Comparison of ENCODE assay signal across 8 mouse cellular contexts in the genomic region with DNA sequence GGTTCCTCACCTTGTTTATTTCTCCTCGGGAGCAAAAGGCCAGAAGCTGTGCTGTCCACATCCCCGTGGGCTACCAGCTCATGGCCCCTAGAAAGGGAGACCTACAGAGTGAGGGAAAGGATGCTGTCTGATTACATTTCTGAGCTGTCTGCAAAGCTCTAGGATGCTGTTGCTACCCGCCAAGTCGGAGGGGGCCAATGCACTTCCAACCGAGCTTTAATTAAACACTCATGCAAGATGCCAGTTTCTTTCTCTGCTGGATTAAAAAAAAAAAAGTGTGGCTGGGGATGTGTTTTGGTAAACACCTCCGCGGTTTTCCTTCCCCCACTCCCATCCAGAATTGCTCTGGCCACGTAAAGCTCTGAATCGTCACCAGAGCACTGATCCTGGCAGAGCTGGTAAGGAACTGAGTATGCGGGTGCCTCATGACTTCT. TPM values are rescaled to one million over a fixed set of nuclear protein-coding genes. Genes with fewer than 3 reads are reported as not detected.
A peak's percentile ranks its signal among the peaks of the same experiment; 100 is the strongest.
DNase-seq lines count a peak whose midpoint lies in the region; ATAC-seq and TF ChIP-seq lines count a peak whose summit lies in the region.

No protein-coding gene starts in this region.

- 6% methylated on average over 10 of the region's 10 CpGs for WGBS in kidney, embryonic 16.5 days
- 9% methylated on average over 10 of the region's 10 CpGs for WGBS in hindbrain, embryonic 11.5 days
- WGBS in midbrain, embryonic 10.5 days = 2% methylated on average over 10 of the region's 10 CpGs
- WGBS in thymus, adult 2 months = 11% methylated on average over 10 of the region's 10 CpGs
- WGBS in kidney, adult 2 months = 6% methylated on average over 10 of the region's 10 CpGs

- H3K9ac ChIP-seq in kidney, embryonic 16.5 days (replicated peaks; ENCODE audit: low read length) = peak overlapping the region; percentile 64
- no peak overlapping the region; the same call in 1 of the 2 replicates for H3K9ac ChIP-seq in hindbrain, embryonic 11.5 days (ENCODE audit: low read depth, low read length)

- peak overlapping the region; percentile 57 for H3K4me3 ChIP-seq in kidney, embryonic 16.5 days (ENCODE audit: low read length)
- peak overlapping the region; percentile 40 for H3K4me3 ChIP-seq in hindbrain, embryonic 11.5 days (ENCODE audit: low read depth, low read length)
- peak overlapping the region; percentile 64 for H3K4me3 ChIP-seq in midbrain, embryonic 10.5 days
- no peak overlapping the region for H3K4me3 ChIP-seq in thymus, adult 2 months (ENCODE audit: control insufficient read depth, insufficient read depth, low read length)
- no peak overlapping the region for H3K4me3 ChIP-seq in kidney, adult 2 months (ENCODE audit: insufficient read depth, low read depth, low read length)

- no peak overlapping the region for H3K27ac ChIP-seq in kidney, embryonic 16.5 days (ENCODE audit: low read length)
- H3K27ac ChIP-seq in hindbrain, embryonic 11.5 days (ENCODE audit: low read depth, low read length) = no peak overlapping the region
- H3K27ac ChIP-seq in midbrain, embryonic 10.5 days (replicated peaks) = no peak overlapping the region
- no peak overlapping the region for H3K27ac ChIP-seq in thymus, adult 2 months (ENCODE audit: control insufficient read depth, insufficient read depth, low read length)
- H3K27ac ChIP-seq in kidney, adult 2 months (ENCODE audit: insufficient read depth, low read depth, low read length) = no peak overlapping the region

- H3K4me2 ChIP-seq in kidney, embryonic 16.5 days (replicated peaks; ENCODE audit: low read depth, low read length) = peak overlapping the region; percentile 88
- H3K4me2 ChIP-seq in hindbrain, embryonic 11.5 days (replicated peaks; ENCODE audit: low read depth, low read length) = peak overlapping the region; percentile 79

- no peak for TF ChIP-seq CTCF in thymus, adult 2 months (IDR thresholded peaks at IDR 0.05; ENCODE audit: borderline replicate concordance, control insufficient read depth, extremely low read depth, insufficient read depth, low read length, poor library complexity)
- TF ChIP-seq CTCF in kidney, adult 2 months (conservative IDR thresholded peaks at IDR 0.05; ENCODE audit: insufficient read depth, insufficient read length, low read depth, low read length) = no peak

- peaks cover 12% of the 10 kb centered on the region; the same call in 1 of the 2 replicates for H3K27me3 ChIP-seq in kidney, embryonic 16.5 days (ENCODE audit: insufficient read depth, low read length)
- H3K27me3 ChIP-seq in hindbrain, embryonic 11.5 days (ENCODE audit: control insufficient read depth, insufficient read depth, low read length) = no peaks in the 10 kb centered on the region
- peaks cover 18% of the 10 kb centered on the region for H3K27me3 ChIP-seq in midbrain, embryonic 10.5 days (ENCODE audit: low read depth, poor library complexity, severe bottlenecking)
- no peaks in the 10 kb centered on the region for H3K27me3 ChIP-seq in thymus, adult 2 months (ENCODE audit: control insufficient read depth, insufficient read depth, low read length)
- H3K27me3 ChIP-seq in kidney, adult 2 months (replicated peaks; ENCODE audit: control insufficient read depth, insufficient read depth, low read length) = no peaks in the 10 kb centered on the region

- no peak for TF ChIP-seq POLR2A in thymus, adult 2 months (IDR thresholded peaks at IDR 0.05; ENCODE audit: control insufficient read depth, extremely low read depth, insufficient read depth, low read length, poor library complexity)
- no peak for TF ChIP-seq POLR2A in kidney, adult 2 months (IDR thresholded peaks at IDR 0.05; ENCODE audit: low read depth, low read length)

- DNase-seq in kidney, adult 18-20 months = no peak
- DNase-seq in embryo, embryonic 10.5 days (ENCODE audit: low spot score) = peak; percentile 14
- no peak for DNase-seq in hindbrain, embryonic 11.5 days (ENCODE audit: low spot score)
- DNase-seq in midbrain, embryonic 10.5 days (ENCODE audit: low spot score) = no peak
- no peak for DNase-seq in thymus, adult 2 months
- no peak for DNase-seq in kidney, adult 2 months
- DNase-seq in urinary bladder, postnatal 36 days (ENCODE audit: low spot score in 2 of 2) = no peak

- no peaks in the 10 kb centered on the region for H3K36me3 ChIP-seq in kidney, embryonic 16.5 days (ENCODE audit: insufficient read depth, low read length)
- H3K36me3 ChIP-seq in hindbrain, embryonic 11.5 days (ENCODE audit: control insufficient read depth, insufficient read depth, low read length) = no peaks in the 10 kb centered on the region
- H3K36me3 ChIP-seq in midbrain, embryonic 10.5 days = no peaks in the 10 kb centered on the region
- no peaks in the 10 kb centered on the region for H3K36me3 ChIP-seq in thymus, adult 2 months (ENCODE audit: control insufficient read depth, insufficient read depth, low read length)
- no peaks in the 10 kb centered on the region for H3K36me3 ChIP-seq in kidney, adult 2 months (ENCODE audit: control insufficient read depth, insufficient read depth, low read length)

- no peaks in the 10 kb centered on the region for H3K9me3 ChIP-seq in kidney, embryonic 16.5 days (ENCODE audit: low read length)
- no peaks in the 10 kb centered on the region for H3K9me3 ChIP-seq in hindbrain, embryonic 11.5 days (ENCODE audit: control insufficient read depth, low read length)
- no peaks in the 10 kb centered on the region for H3K9me3 ChIP-seq in midbrain, embryonic 10.5 days (replicated peaks)

- peaks cover 7% of the 10 kb centered on the region; the same call in 1 of the 2 replicates for H3K4me1 ChIP-seq in kidney, embryonic 16.5 days (ENCODE audit: insufficient read depth, low read length)
- no peaks in the 10 kb centered on the region; the same call in 1 of the 2 replicates for H3K4me1 ChIP-seq in hindbrain, embryonic 11.5 days (replicated peaks; ENCODE audit: control insufficient read depth, insufficient read depth, low read length)
- H3K4me1 ChIP-seq in midbrain, embryonic 10.5 days = peaks cover 14% of the 10 kb centered on the region
- H3K4me1 ChIP-seq in thymus, adult 2 months (replicated peaks; ENCODE audit: control insufficient read depth, insufficient read depth, low read length) = no peaks in the 10 kb centered on the region
- no peaks in the 10 kb centered on the region for H3K4me1 ChIP-seq in kidney, adult 2 months (ENCODE audit: control insufficient read depth, insufficient read depth, low read length)

- ATAC-seq in kidney, embryonic 16.5 days (ENCODE audit: low FRiP score, low TSS enrichment) = no peak; the same call in 1 of the 2 replicates
- ATAC-seq in hindbrain, embryonic 11.5 days (ENCODE audit: low FRiP score) = peak; percentile 56; the same call in 1 of the 2 replicates

RNA-seq across cellular contexts. Expression of a gene that starts 0.8 kb away (rescaled TPM):
- 3.2 and 3.8 TPM in 2 replicates for polyA plus RNA-seq in kidney, embryonic 16.5 days (2015; fragmentation: Nextera tagmentation; extraction: Ambion mirVana)
- polyA plus RNA-seq in hindbrain, embryonic 11.5 days (2014; fragmentation: Nextera tagmentation; extraction: Ambion mirVana) = 4.0 and 4.7 TPM in 2 replicates
- 1.5 and 2.0 TPM in 2 replicates for polyA plus RNA-seq in midbrain, embryonic 10.5 days (2016; fragmentation: Nextera tagmentation; extraction: Ambion mirVana)
- polyA plus RNA-seq in thymus, adult 2 months (2012; rRNA removed) = 7.7 and 10.1 TPM in 2 replicates
- polyA plus RNA-seq in kidney, adult 2 months (2012; rRNA removed) = 1.1 and 1.5 TPM in 2 replicates

Comparison
In these comparisons a context has a peak if more than half of its experiments do, and no peak if none do; other contexts are left out.
1. H3K4me3 ChIP-seq: peak in kidney, embryonic 16.5 days (single experiment), hindbrain, embryonic 11.5 days (single experiment) and midbrain, embryonic 10.5 days (single experiment); none in thymus, adult 2 months (single experiment) and kidney, adult 2 months (single experiment).